In the genomic region with DNA sequence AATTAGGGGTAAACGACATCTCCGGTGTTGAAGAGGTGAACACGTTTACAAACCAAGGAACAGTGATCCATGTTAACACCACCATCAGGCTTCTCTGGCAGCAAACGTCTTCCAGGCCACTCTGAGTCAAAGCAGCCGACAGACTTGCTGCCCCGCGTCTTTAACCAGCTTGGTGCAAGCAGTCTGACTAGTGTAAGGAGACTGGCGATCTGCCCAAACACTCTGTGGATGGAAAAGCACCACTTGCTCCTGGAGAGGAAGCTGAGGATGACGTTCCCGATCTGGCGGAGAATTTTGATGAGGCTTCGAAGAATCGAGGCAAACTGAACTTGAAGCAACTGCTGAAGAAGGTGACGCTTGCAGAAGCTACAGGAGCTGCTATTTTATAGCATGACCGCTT, we compare ENCODE assay signal across 12 mouse cellular contexts. TPM values are rescaled to one million over a fixed set of nuclear protein-coding genes. Genes with fewer than 3 reads are reported as not detected.
DNase-seq lines count a peak whose midpoint lies in the region; TF ChIP-seq lines count a peak whose summit lies in the region.
"Had no signal": no experiment of that assay in that cellular context is flagged by ENCODE, and none has a peak within 500 bp of the region (broad histone marks: within the 10 kb centered on the region; RNA-seq: fewer than 3 reads in every experiment).

No protein-coding gene starts in this region.

- no peak for TF ChIP-seq CTCF in kidney, adult 2 months (conservative IDR thresholded peaks at IDR 0.05; ENCODE audit: insufficient read depth, insufficient read length, low read depth, low read length)

- peak; percentile 70 to 76 for DNase-seq in cerebellum, postnatal 10 days
- no peak for DNase-seq in cerebellum, adult 9-11 months
- DNase-seq in kidney, adult 2 months, result peak; percentile 35
- no peak for DNase-seq in kidney, adult 18-20 months
- peak; percentile 45 for DNase-seq in urinary bladder, postnatal 14 days (ENCODE audit: low spot score)
- no peak for DNase-seq in urinary bladder, postnatal 36 days (ENCODE audit: low spot score in 2 of 2)
- DNase-seq in natural killer cell, adult 2 months (ENCODE audit: low spot score in 2 of 2), result no peak
- DNase-seq in adrenal gland, adult 18-20 months (ENCODE audit: low spot score in 2 of 2), result no peak
- DNase-seq: B cell, adult 2 months; cerebellum, adult 11 months had no signal

- 56% methylated on average over 15 of the region's 15 CpGs for WGBS in kidney, adult 2 months

- H3K27me3 ChIP-seq in kidney, adult 2 months (replicated peaks; ENCODE audit: control insufficient read depth, insufficient read depth, low read length), result no peaks in the 10 kb centered on the region
- H3K27me3 ChIP-seq: embryonic facial prominence, embryonic 15.5 days; stomach, embryonic 15.5 days had no signal

- no peaks in the 10 kb centered on the region for H3K4me1 ChIP-seq in kidney, adult 2 months (ENCODE audit: control insufficient read depth, insufficient read depth, low read length)
- H3K4me1 ChIP-seq: embryonic facial prominence, embryonic 15.5 days; stomach, embryonic 15.5 days had no signal

- TF ChIP-seq POLR2A in kidney, adult 2 months (IDR thresholded peaks at IDR 0.05; ENCODE audit: low read depth, low read length), result no peak

- H3K36me3 ChIP-seq in kidney, adult 2 months (ENCODE audit: control insufficient read depth, insufficient read depth, low read length), result no peaks in the 10 kb centered on the region
- H3K36me3 ChIP-seq: embryonic facial prominence, embryonic 15.5 days; stomach, embryonic 15.5 days had no signal

- no peak overlapping the region for H3K27ac ChIP-seq in kidney, adult 2 months (ENCODE audit: insufficient read depth, low read depth, low read length)
- H3K27ac ChIP-seq: embryonic facial prominence, embryonic 15.5 days; stomach, embryonic 15.5 days had no signal

- no peak overlapping the region for H3K4me3 ChIP-seq in kidney, adult 2 months (ENCODE audit: insufficient read depth, low read depth, low read length)
- H3K4me3 ChIP-seq: embryonic facial prominence, embryonic 15.5 days; stomach, embryonic 15.5 days had no signal

RNA-seq across cellular contexts. Expression of a gene that starts 57.5 kb away (rescaled TPM):
- 10.7 and 11.3 TPM in 2 replicates for polyA plus RNA-seq in kidney, adult 2 months (2012; rRNA removed)
- 10 to 100 TPM; 33.9 to 38.2 TPM for total RNA-seq in adrenal gland, adult 18-20 months (2021)

Comparison
In these comparisons a context has a peak if more than half of its experiments do, and no peak if none do; other contexts are left out.
1. DNase-seq: peak in cerebellum, postnatal 10 days (2 of 2), kidney, adult 2 months (single experiment) and urinary bladder, postnatal 14 days (single experiment); none in cerebellum, adult 9-11 months (single experiment), kidney, adult 18-20 months (single experiment), urinary bladder, postnatal 36 days (0 of 2), natural killer cell, adult 2 months (0 of 2) and adrenal gland, adult 18-20 months (0 of 2).